Mouse (Mus musculus) spleen, postnatal 10 days (tissue): Measurements from ENCODE around the gene Adam20.
"Not testable (repeated sequence)": the region's sequence is repeated elsewhere in the genome, so short reads cannot be mapped to it uniquely, and the experiment has no call there.

Experiments
- DNase-seq, 2 experiments: peaks; one replicate each; pipeline ENCODE4 v3.0.0; 2021 to 2022; ENCODE audit warnings: low spot score in 2 of 2

Adam20 gene

DNA sequence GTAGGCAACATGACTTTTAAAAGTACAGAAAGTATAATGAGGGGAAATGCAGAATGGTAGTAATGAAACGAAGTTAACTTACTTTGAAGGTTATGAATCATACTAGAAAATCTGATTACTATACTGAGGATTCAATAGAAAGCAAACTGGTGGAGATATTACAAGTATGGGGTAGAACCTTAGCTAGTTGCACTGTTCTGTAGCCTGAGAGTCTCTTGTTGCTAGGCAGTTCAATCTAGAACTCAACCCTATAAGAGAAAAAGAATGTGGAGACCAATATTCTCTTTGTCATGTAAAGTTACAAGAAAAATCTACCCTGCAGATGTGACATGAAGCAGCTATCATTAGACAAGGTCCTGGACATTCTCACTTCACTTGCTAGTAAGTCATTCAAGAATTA is at the start of gene Adam20:
Gene Adam20 (plus strand): TSS at position 301 of the 400 bp plus-strand sequence.
- not testable (repeated sequence) for DNase-seq

- DNase-seq = not testable (repeated sequence)
Measured at GRCm38 (mm10) chr8:40751908-40752307, 41.2 kb upstream of the Adam20 start, which contains the start of gene Adam25. Gene Adam25 (plus strand): TSS chr8:40752208.

- no peak for DNase-seq
Measured at GRCm38 (mm10) chr8:40783320-40783719, 9.8 kb upstream of the Adam20 start.

GRCm38 (mm10) chr8:40803379-40804079 is 10.5 kb downstream of the Adam20 start:
- no peak for DNase-seq
